Mouse (Mus musculus) olfactory bulb, adult 2 months (tissue): Measurements from ENCODE around the gene Grik3. TPM values are rescaled to one million over a fixed set of nuclear protein-coding genes. Genes with fewer than 3 reads are reported as not detected.

ENCODE experiments used
- H3K27ac ChIP-seq: fragments of 200-500 bp; 2 replicates; pipeline ENCODE4 v1.5.1; 2012; ENCODE audit warnings: low read depth, low read length; ENCODE audit not compliant: insufficient read depth
- H3K4me1 ChIP-seq: fragments of 200-500 bp; 2 replicates; pipeline ENCODE4 v1.6.1; 2012; ENCODE audit warnings: low read length; ENCODE audit not compliant: control insufficient read depth, insufficient read depth
- H3K4me3 ChIP-seq: fragments of 200-500 bp; 2 replicates; pipeline ENCODE4 v1.5.1; 2012; ENCODE audit warnings: mild to moderate bottlenecking, low read depth, low read length, moderate library complexity; ENCODE audit not compliant: insufficient read depth
- CTCF ChIP-seq: fragments of 200-500 bp; IDR thresholded peaks from 2 replicates; pipeline ENCODE4 v1.5.1; 2012; ENCODE audit warnings: low read depth, mild to moderate bottlenecking, low read length, moderate library complexity; ENCODE audit not compliant: insufficient read depth
- POLR2A ChIP-seq: fragments of 200-500 bp; IDR thresholded peaks from 2 replicates; pipeline ENCODE4 v1.6.1; 2012; ENCODE audit warnings: mild to moderate bottlenecking, low read depth, low read length, moderate library complexity; ENCODE audit not compliant: insufficient read depth
- WGBS: fragments of 180-500 bp; shearing (Covaris S2); methylation state at CpG from one replicate; pipeline ENCODE4 v1.1.7; 2018; 5-methylcytosine and 5-hydroxymethylcytosine counted together
- polyA plus RNA-seq: library from polyadenylated mRNA; stranded (reverse); fragments of >200 nt; gene quantifications from 2 replicates; pipeline ENCODE4 v1.2.4, GENCODE M21; 2012; ENCODE audit warnings: low replicate concordance; ENCODE audit not compliant: missing spikeins, insufficient read depth, insufficient read length

The Grik3 gene
- polyA plus RNA-seq, 1 experiment = 45.0 TPM

DNA sequence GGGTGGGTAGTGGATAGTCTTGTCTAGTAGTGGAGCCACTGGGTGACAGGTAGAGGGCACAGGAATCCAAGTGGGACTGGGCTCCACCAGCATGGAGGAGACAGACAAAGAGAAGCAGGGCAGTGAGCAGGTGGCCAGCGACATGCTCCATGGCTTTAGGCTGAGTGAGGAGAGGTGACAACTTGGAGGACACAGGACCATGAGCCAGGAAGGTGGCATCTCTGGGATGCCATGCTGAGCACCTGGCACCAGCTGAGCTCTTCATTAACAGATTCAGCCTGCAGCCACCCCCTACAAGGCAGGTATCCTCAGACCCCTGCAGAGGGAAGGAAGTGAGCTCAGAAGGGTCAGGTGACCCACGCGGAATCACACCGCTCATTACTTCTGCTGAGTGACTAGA lies 248.3 kb downstream of the Grik3 start:
- WGBS = 85% methylated on average over 4 of the region's 4 CpGs
- no peak overlapping the region for H3K27ac ChIP-seq
- TF ChIP-seq POLR2A (no peak), CTCF (no peak)
- H3K4me3 ChIP-seq = no peak overlapping the region
- H3K4me1 ChIP-seq = peaks cover 7% of the 10 kb centered on the region; the same call in 1 of the 2 replicates

DNA sequence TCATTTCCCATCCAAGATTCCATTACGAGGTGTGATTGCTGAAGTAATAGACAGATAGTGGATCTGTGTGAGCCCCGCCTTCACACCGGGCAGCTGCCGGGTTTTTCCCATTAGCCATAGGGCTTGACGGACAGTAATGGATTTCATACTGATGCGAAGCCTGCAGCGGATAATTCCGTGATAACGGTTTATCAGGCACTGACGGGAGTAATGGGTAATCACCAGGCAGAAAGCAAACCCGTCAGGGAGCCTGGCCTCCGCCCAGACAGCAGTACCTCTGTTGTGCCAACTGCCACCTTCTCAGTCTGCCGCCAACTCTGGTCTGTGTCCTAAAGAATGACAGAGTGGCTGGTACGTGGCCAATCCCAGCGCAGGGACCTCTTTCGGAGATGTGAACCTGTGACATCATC lies 251.7 kb downstream of the Grik3 start:
- TF ChIP-seq CTCF (no peak), POLR2A (no peak)
- no peak overlapping the region for H3K27ac ChIP-seq
- H3K4me3 ChIP-seq = no peak overlapping the region
- WGBS = 54% methylated on average over 16 of the region's 16 CpGs
- peaks cover 7% of the 10 kb centered on the region; the same call in 1 of the 2 replicates for H3K4me1 ChIP-seq

DNA sequence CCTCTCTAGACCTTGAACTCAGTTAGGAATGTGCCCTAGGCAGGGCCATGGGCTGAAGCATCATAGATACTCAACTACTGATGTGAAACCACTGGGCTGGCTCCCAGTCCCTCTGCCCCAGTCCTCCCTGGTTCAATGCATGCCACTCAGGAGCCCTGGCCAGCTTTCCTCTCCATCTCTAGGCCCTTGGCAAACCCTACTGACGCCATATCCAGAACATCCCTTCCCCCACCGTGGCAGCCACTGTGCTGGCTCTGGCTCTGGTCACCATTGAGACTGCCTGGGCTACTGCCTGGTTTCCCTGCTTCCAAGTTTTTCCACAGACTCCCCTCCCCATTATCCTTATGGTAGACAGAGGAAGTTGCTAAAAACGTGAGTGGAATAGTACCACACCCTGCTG lies 255.4 kb downstream of the Grik3 start:
- Histone ChIP-seq H3K4me3 (no peak overlapping the region), H3K4me1 (peaks cover 2% of the 10 kb centered on the region; the same call in 1 of the 2 replicates), H3K27ac (no peak overlapping the region)
- 50% methylated on average over 3 of the region's 3 CpGs for WGBS
- TF ChIP-seq POLR2A = no peak
- no peak for TF ChIP-seq CTCF

DNA sequence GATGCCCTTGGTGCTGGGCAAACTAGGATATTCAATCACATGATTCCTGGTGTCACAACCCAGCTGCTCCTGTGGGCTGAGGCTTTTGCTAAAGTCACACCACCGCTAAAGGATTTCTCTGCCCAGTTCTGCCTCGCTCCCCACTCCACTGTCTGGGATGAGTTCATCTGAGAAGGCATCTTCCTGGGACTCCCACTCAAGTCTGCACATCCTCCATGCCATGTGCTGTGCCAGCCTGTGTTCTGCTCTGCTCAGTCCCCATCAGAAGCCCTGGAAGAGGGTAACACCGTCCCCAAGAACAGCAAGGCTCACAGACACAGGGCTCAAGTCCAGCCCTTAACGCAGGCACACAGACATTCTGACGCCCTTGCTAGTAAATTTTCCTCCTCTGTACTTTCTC lies 265.9 kb downstream of the Grik3 start:
- H3K27ac ChIP-seq = no peak overlapping the region
- H3K4me3 ChIP-seq = no peak overlapping the region
- WGBS = 67% methylated on average over 5 of the region's 5 CpGs
- TF ChIP-seq POLR2A = no peak
- no peak for TF ChIP-seq CTCF
- no peaks in the 10 kb centered on the region; the same call in 1 of the 2 replicates for H3K4me1 ChIP-seq

DNA sequence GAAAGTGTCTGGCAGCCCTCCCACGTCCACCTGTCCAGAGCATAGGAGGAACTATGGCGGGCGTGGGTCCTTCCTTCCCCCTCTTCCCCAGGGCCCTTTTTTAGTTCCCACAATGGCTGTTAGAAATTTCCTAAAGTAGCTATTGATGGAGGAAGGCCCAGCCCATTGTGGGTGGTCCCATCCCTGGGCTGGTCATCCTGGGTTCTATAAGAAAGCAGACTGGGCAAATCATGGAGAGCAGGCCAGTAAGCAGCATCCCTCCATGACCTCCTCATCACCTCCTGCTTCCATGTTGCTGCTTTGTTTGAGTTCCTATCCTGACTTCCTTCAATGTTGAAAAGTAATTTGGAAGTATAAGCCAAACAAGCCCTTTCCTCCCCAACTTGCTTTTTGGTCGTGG lies 269.8 kb downstream of the Grik3 start:
- Histone ChIP-seq H3K4me1 (no peaks in the 10 kb centered on the region; the same call in 1 of the 2 replicates), H3K27ac (no peak overlapping the region), H3K4me3 (no peak overlapping the region)
- 86% methylated on average over 4 of the region's 4 CpGs for WGBS
- TF ChIP-seq POLR2A (no peak), CTCF (no peak)

DNA sequence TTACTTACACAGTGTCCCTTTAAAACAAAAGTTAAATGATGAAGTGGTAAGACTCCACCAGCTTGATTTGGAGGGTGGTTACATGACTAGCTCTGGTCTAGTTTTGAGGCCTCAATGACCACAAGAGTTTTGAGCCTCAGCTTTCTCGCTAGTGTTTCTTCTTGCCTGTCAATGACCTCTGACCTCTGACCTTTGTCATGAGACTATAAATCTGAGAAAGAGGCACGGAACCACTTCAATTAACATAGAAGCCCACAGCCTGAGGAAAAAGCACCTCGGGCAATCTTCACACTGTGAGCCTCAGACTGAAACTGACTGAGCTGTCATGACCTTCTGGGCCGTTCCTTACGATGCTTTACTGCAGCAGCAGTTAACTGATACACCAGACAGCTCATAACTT lies 272.6 kb downstream of the Grik3 start:
- H3K27ac ChIP-seq = no peak overlapping the region
- H3K4me1 ChIP-seq = no peaks in the 10 kb centered on the region
- TF ChIP-seq POLR2A (no peak), CTCF (no peak)
- 79% methylated on average over 5 of the region's 5 CpGs for whole genome bisulfite sequencing
- no peak overlapping the region for H3K4me3 ChIP-seq
